Mouse (Mus musculus) spleen, adult 2 months (tissue): ENCODE results near the gene Dennd5b.

Experiments
- CTCF ChIP-seq: fragments of 200-500 bp; IDR thresholded peaks from 2 replicates; pipeline ENCODE4 v1.5.1; 2011; ENCODE audit warnings: mild to moderate bottlenecking, inconsistent platforms; ENCODE audit not compliant: insufficient read depth, insufficient read length, insufficient replicate concordance; ENCODE audit errors: extremely low read depth
- POLR2A ChIP-seq: fragments of 200-500 bp; IDR thresholded peaks from 2 replicates; pipeline ENCODE4 v1.6.1; 2011; ENCODE audit warnings: low read depth, low read length, inconsistent platforms

DNA sequence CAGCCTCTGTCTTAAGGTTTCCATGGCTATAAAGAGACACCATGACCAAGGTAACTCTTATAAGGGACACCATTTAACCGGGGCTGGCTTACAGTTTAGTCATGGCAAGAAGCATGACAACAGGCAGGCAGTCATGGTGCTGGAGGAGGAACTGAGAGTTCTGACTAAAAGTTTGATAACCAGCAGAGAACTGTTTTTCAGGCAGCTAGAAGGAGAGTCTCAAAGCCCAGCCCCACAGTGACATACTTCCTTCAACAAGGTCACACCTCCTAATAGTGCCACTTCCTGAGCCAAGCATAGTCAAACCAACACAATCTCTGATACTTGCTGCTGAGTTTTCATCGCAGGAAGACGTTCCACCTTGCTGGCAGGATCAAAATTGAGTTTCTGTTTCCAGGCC is 37.5 kb upstream of the Dennd5b start:
- TF ChIP-seq POLR2A: no peak
- TF ChIP-seq CTCF: no peak
